Mouse (Mus musculus): ENCODE results near the gene Arhgap27. TPM values are rescaled to one million over a fixed set of nuclear protein-coding genes. Genes with fewer than 3 reads are reported as not detected.

Gene Arhgap27
- polyA plus RNA-seq, 1 experiment from 2014 or later: 3.8 TPM

DNA sequence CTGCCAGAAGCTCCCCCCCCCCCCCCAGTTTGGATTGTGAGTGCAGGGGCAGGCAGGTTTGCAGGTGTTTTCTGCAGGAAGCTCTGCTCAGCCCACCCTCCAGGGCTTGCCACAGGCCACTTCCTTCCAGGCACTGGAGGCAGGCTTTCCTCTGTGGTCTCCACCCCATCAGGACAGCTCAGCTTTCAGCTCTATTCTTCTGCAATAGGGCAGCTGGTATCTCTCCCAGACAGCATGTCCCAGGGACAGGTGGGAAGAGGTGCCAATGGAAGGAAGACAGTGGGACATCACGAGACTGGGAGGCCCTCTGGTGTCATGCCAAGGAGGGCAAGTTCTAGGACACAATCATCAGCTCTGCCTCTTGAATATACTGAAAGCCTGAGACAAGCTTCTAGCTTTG lies 11.8 kb upstream of the Arhgap27 start:
- Histone ChIP-seq H3K36me3 (peaks cover 93% of the 10 kb centered on the region), H3K4me3 (no peak overlapping the region), H3K27me3 (ENCODE audit: low read depth, poor library complexity, severe bottlenecking) (no peaks in the 10 kb centered on the region), H3K27ac (replicated peaks) (no peak overlapping the region), H3K9me3 (replicated peaks) (no peaks in the 10 kb centered on the region), H3K4me1 (no peaks in the 10 kb centered on the region)
- WGBS: 78% methylated on average over 1 of the region's 1 CpGs
- DNase-seq (ENCODE audit: low spot score): no peak

- no peak for DNase-seq (ENCODE audit: low spot score)
- Histone ChIP-seq H3K27ac (replicated peaks) (no peak overlapping the region), H3K4me1 (no peaks in the 10 kb centered on the region), H3K9me3 (replicated peaks) (no peaks in the 10 kb centered on the region), H3K27me3 (ENCODE audit: low read depth, poor library complexity, severe bottlenecking) (no peaks in the 10 kb centered on the region), H3K36me3 (peaks cover 93% of the 10 kb centered on the region), H3K4me3 (no peak overlapping the region)
- 95% methylated on average over 9 of the region's 9 CpGs for WGBS
These were observed 10.4 kb upstream of the Arhgap27 start for GRCm38 (mm10) chr11:103373922-103374321.

- H3K27me3 ChIP-seq (ENCODE audit: low read depth, poor library complexity, severe bottlenecking): no peaks in the 10 kb centered on the region
- no peak overlapping the region for H3K4me3 ChIP-seq
- no peaks in the 10 kb centered on the region for H3K9me3 ChIP-seq (replicated peaks)
- WGBS: 93% methylated on average over 4 of the region's 4 CpGs
- H3K36me3 ChIP-seq: peaks cover 89% of the 10 kb centered on the region
- DNase-seq (ENCODE audit: low spot score): no peak
- H3K27ac ChIP-seq (replicated peaks): no peak overlapping the region
- H3K4me1 ChIP-seq: no peaks in the 10 kb centered on the region
These were observed 9.1 kb upstream of the Arhgap27 start for GRCm38 (mm10) chr11:103372561-103372960.

GRCm38 (mm10) chr11:103372068-103372467 lies 8.6 kb upstream of the Arhgap27 start:
- Histone ChIP-seq H3K27me3 (ENCODE audit: low read depth, poor library complexity, severe bottlenecking) (no peaks in the 10 kb centered on the region), H3K4me1 (no peaks in the 10 kb centered on the region), H3K9me3 (replicated peaks) (no peaks in the 10 kb centered on the region), H3K27ac (replicated peaks) (0 out of 2 replicates have a peak overlapping the region, but pooled peaks have one; percentile 9), H3K4me3 (no peak overlapping the region), H3K36me3 (peaks cover 89% of the 10 kb centered on the region)
- no peak for DNase-seq (ENCODE audit: low spot score)
- 85% methylated on average over 3 of the region's 3 CpGs for WGBS

GRCm38 (mm10) chr11:103371222-103371539 lies 7.7 kb upstream of the Arhgap27 start:
- Histone ChIP-seq H3K27me3 (ENCODE audit: low read depth, poor library complexity, severe bottlenecking) (no peaks in the 10 kb centered on the region), H3K36me3 (peaks cover 87% of the 10 kb centered on the region), H3K4me1 (no peaks in the 10 kb centered on the region), H3K9me3 (replicated peaks) (no peaks in the 10 kb centered on the region), H3K4me3 (no peak overlapping the region), H3K27ac (replicated peaks) (no peak overlapping the region)
- no peak for DNase-seq (ENCODE audit: low spot score)
- WGBS: 85% methylated on average over 3 of the region's 3 CpGs

- H3K27me3 ChIP-seq (ENCODE audit: low read depth, poor library complexity, severe bottlenecking): peaks cover 5% of the 10 kb centered on the region
- WGBS: 93% methylated on average over 9 of the region's 9 CpGs
- H3K36me3 ChIP-seq: peaks cover 87% of the 10 kb centered on the region
- no peaks in the 10 kb centered on the region for H3K4me1 ChIP-seq
- no peak for DNase-seq (ENCODE audit: low spot score)
- H3K4me3 ChIP-seq: no peak overlapping the region
- H3K9me3 ChIP-seq (replicated peaks): no peaks in the 10 kb centered on the region
- H3K27ac ChIP-seq (replicated peaks): no peak overlapping the region
These were observed 7.1 kb upstream of the Arhgap27 start for GRCm38 (mm10) chr11:103370397-103371221.

- no peak overlapping the region for H3K27ac ChIP-seq (replicated peaks)
- WGBS: 88% methylated on average over 4 of the region's 4 CpGs
- no peak for DNase-seq (ENCODE audit: low spot score)
- H3K27me3 ChIP-seq (ENCODE audit: low read depth, poor library complexity, severe bottlenecking): peaks cover 56% of the 10 kb centered on the region
- no peaks in the 10 kb centered on the region for H3K9me3 ChIP-seq (replicated peaks)
- H3K4me1 ChIP-seq: peaks cover 35% of the 10 kb centered on the region
- H3K4me3 ChIP-seq: no peak overlapping the region
- H3K36me3 ChIP-seq: peaks cover 43% of the 10 kb centered on the region
These were observed 2.0 kb upstream of the Arhgap27 start for GRCm38 (mm10) chr11:103365530-103365929.

DNA sequence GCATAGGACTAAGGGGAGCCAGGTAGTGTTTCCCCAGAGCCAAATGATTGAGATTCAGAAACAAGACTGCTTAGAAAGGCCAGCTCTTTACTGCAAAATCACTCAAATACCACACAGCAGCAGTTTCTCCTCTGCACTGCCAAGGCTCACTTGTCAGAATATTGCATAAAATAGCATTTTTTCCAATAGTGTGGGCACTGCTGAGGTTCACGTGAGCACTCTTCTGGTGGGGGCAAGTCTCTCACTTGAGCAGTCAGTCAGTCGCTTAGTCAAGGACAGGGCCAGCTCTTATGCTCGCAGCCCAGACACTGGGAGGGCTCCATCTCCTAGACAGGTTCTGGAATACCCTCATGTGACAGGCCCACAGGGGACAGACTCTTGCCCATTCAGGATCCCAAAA lies 1.5 kb upstream of the Arhgap27 start:
- Histone ChIP-seq H3K27ac (replicated peaks) (no peak overlapping the region), H3K36me3 (peaks cover 38% of the 10 kb centered on the region), H3K9me3 (replicated peaks) (no peaks in the 10 kb centered on the region), H3K4me3 (no peak overlapping the region), H3K4me1 (peaks cover 40% of the 10 kb centered on the region), H3K27me3 (ENCODE audit: low read depth, poor library complexity, severe bottlenecking) (peaks cover 61% of the 10 kb centered on the region)
- DNase-seq (ENCODE audit: low spot score): no peak
- WGBS: 84% methylated on average over 3 of the region's 3 CpGs

- peaks cover 68% of the 10 kb centered on the region for H3K27me3 ChIP-seq (ENCODE audit: low read depth, poor library complexity, severe bottlenecking)
- H3K36me3 ChIP-seq: peaks cover 31% of the 10 kb centered on the region
- 19% methylated on average over 5 of the region's 5 CpGs for WGBS
- H3K9me3 ChIP-seq (replicated peaks): no peaks in the 10 kb centered on the region
- H3K27ac ChIP-seq (replicated peaks): no peak overlapping the region
- no peak overlapping the region for H3K4me3 ChIP-seq
- DNase-seq (ENCODE audit: low spot score): no peak
- H3K4me1 ChIP-seq: peaks cover 47% of the 10 kb centered on the region
These were observed 843 bp upstream of the Arhgap27 start for GRCm38 (mm10) chr11:103364335-103364734.

DNA sequence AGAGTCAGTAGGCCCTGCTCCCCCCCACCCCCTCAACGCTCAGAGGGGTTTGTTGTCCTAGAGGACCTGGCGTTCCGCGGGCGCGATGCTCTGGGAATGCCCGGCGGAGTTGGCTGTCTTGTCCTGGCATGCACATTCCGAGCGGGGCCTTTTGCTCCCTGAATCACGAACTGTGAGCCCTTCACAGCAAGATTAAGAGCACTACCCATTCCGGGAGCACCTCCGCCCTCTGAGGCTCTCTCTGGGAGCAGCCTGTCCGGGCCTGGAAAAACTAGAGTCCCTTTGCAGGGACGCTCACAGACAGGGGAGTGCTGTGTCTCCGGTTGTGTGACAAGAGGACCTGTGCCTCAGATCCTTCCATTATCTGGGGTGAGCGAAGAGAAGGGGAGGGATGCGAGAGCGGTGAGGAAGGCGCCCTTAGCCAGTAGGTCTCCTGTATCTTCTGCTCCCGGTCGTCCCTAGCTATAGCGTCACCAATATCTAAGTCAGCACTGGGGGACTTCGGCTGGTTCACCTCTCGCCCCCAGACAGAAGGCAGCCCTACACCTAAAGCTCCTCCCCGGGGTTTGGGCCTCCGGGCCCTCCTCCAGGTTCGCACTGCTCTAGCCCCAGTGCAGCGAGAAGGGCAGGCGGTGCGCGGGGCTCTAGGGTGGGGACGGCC lies 841 bp downstream of the Arhgap27 start:
- Histone ChIP-seq H3K36me3 (peaks cover 18% of the 10 kb centered on the region), H3K9me3 (replicated peaks) (no peaks in the 10 kb centered on the region), H3K27me3 (ENCODE audit: low read depth, poor library complexity, severe bottlenecking) (peaks cover 84% of the 10 kb centered on the region), H3K4me3 (peak overlapping the region; percentile 52), H3K4me1 (peaks cover 56% of the 10 kb centered on the region), H3K27ac (replicated peaks) (peak overlapping the region; percentile 34)
- under 1% methylated on average over 33 of the region's 33 CpGs for WGBS
- DNase-seq (ENCODE audit: low spot score): peak; percentile 55

GRCm38 (mm10) chr11:103362054-103362432 lies 1.4 kb downstream of the Arhgap27 start:
- Histone ChIP-seq H3K9me3 (replicated peaks) (no peaks in the 10 kb centered on the region), H3K27me3 (ENCODE audit: low read depth, poor library complexity, severe bottlenecking) (peaks cover 90% of the 10 kb centered on the region), H3K36me3 (peaks cover 12% of the 10 kb centered on the region), H3K27ac (replicated peaks) (no peak overlapping the region), H3K4me1 (peaks cover 56% of the 10 kb centered on the region), H3K4me3 (peak overlapping the region; percentile 52)
- WGBS: 1% methylated on average over 13 of the region's 13 CpGs
- peak; percentile 44 for DNase-seq (ENCODE audit: low spot score)

DNA sequence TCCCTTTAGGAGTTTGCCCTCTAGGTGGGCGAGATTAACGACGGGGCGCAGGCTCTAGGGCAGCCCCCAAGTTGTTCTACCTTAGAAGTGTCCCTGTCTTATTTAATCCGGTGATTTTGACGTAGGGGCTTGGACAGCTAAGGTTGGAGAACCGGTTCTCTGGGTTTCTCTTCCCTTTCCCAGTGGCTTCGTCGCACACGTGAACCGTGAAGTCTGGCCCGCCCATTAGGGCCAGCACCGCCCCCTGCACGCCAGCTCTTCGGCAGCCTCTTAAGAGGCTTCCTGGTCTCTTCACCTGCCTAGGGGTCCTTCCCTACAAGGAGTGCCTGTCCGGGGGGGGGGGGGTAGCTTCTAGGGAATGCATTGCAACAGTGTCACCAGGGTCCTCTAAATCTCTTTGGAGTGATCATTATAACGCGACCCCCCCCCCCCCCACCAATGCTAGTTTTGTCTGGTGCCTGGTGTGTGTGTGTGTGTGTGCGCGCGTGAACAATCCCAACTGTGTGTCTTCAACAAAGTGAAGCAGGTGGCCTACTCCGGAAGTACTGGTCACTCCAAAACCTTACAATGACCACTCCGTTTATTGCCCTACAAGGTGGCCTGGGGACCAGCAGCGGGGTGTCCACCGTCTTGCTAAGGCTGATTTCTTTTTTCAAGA lies 2.0 kb downstream of the Arhgap27 start:
- Histone ChIP-seq H3K27me3 (ENCODE audit: low read depth, poor library complexity, severe bottlenecking) (peaks cover 96% of the 10 kb centered on the region), H3K4me1 (peaks cover 60% of the 10 kb centered on the region), H3K9me3 (replicated peaks) (no peaks in the 10 kb centered on the region), H3K27ac (replicated peaks) (no peak overlapping the region), H3K4me3 (peak overlapping the region; percentile 52), H3K36me3 (peaks cover 7% of the 10 kb centered on the region)
- 2% methylated on average over 25 of the region's 25 CpGs for WGBS
- peak; percentile 27 for DNase-seq (ENCODE audit: low spot score)

GRCm38 (mm10) chr11:103360661-103361081 lies 2.8 kb downstream of the Arhgap27 start:
- Histone ChIP-seq H3K27me3 (ENCODE audit: low read depth, poor library complexity, severe bottlenecking) (peaks cover 100% of the 10 kb centered on the region), H3K4me1 (peaks cover 67% of the 10 kb centered on the region), H3K4me3 (peak overlapping the region; percentile 64), H3K36me3 (0 out of 2 replicates have a peak, but pooled peaks cover 1% of the 10 kb centered on the region), H3K9me3 (replicated peaks) (no peaks in the 10 kb centered on the region), H3K27ac (replicated peaks) (peak overlapping the region; percentile 84)
- DNase-seq (ENCODE audit: low spot score): no peak
- WGBS: 3% methylated on average over 48 of the region's 48 CpGs
